Mouse (Mus musculus): ENCODE results near the gene Mymk. TPM values are rescaled to one million over a fixed set of nuclear protein-coding genes. Genes with fewer than 3 reads are reported as not detected.

Gene Mymk
- 0.16 and 1.5 TPM in 2 replicates for polyA plus RNA-seq (2016; fragmentation: Nextera tagmentation; extraction: Ambion mirVana)

DNA sequence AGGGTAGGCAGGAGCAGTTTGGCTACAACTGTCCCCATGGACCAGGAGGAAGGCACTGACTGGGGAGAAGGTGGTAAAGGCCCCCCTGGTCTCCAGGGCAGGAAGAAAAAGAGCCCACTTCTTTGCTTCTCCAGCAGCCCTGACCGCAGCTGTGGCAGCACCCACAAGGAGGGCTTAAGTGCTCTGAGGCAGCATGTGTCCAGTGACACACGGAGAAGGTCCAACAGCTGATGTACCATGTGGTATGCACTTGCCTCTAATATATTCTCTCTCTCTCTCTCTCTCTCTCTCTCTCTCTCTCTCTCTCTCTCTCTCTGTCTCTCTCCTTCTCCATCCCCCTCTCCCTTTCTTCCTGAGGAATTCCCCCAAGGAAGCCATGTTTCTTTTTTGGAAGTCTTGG is at the start of gene Mymk:
Gene Mymk (minus strand): TSS at position 202 of the 400 bp plus-strand sequence.
- H3K9me3 ChIP-seq (replicated peaks): no peaks in the 10 kb centered on the region
- peak within 1 kb of the TSS; percentile 84 for H3K27ac ChIP-seq

DNA sequence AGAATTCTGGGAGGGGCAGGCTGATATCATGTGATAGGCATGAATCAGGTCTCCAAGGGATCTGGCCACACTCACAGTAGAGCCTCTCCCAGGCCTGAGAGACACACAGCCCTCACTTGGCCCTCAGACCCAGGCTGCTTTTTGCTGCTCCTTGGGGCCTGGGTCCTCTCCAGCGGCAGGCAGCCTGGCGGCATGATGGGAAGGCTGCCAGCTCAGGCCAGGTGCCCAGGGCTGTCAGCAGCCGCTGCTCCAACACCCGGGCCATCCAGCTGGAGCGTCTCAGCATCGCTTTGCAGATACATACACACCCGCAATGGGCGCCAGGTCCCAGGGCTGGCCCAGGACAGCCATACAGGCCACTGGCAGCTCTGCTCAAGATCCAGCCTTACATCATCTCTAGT is 48.3 kb upstream of the Mymk start:
- DNase-seq (ENCODE audit: low spot score): no peak
- no peaks in the 10 kb centered on the region for H3K9me3 ChIP-seq (replicated peaks)
- H3K4me1 ChIP-seq: peaks cover 71% of the 10 kb centered on the region
- no peak overlapping the region for H3K4me3 ChIP-seq
- peak overlapping the region; percentile 88 for H3K27ac ChIP-seq
- WGBS: 91% methylated on average over 8 of the region's 8 CpGs
- H3K36me3 ChIP-seq: no peaks in the 10 kb centered on the region
- H3K27me3 ChIP-seq (ENCODE audit: low read depth, poor library complexity, severe bottlenecking): 0 out of 2 replicates have a peak, but pooled peaks cover 7% of the 10 kb centered on the region

More for the DNA sequence above, at the start of gene Mymk:
- Histone ChIP-seq H3K4me3 (no peak within 1 kb of the TSS), H3K4me1 (peaks cover 57% of the 10 kb centered on the region), H3K36me3 (no peaks in the 10 kb centered on the region), H3K27me3 (ENCODE audit: low read depth, poor library complexity, severe bottlenecking) (0 out of 2 replicates have a peak, but pooled peaks cover 3% of the 10 kb centered on the region)
- no peak for DNase-seq (ENCODE audit: low spot score)
- WGBS: 75% methylated on average over 2 of the region's 2 CpGs

DNA sequence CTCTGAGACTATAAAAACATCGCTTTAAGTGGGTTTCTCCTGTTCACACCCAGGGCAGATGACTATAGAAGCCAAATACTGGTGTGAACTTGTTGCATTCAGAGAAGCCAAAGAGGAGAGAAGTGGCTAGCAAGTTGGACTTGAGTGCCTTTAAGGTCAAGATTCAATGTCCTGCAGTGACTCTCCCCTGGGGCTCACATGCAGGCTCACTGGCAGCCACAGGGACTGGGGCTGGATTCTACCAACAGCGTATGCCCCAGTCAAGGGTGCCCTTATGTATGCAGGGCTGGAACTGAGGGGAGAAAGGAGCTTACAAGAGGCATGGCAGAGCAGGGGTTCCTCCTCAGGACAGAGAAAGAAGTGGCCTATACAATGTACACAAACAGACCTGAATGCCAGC is 47.8 kb upstream of the Mymk start:
- no peaks in the 10 kb centered on the region for H3K9me3 ChIP-seq (replicated peaks)
- 0 out of 2 replicates have a peak, but pooled peaks cover 7% of the 10 kb centered on the region for H3K27me3 ChIP-seq (ENCODE audit: low read depth, poor library complexity, severe bottlenecking)
- 88% methylated on average over 2 of the region's 2 CpGs for WGBS
- no peak overlapping the region for H3K4me3 ChIP-seq
- peak overlapping the region; percentile 88 for H3K27ac ChIP-seq
- DNase-seq (ENCODE audit: low spot score): no peak
- peaks cover 71% of the 10 kb centered on the region for H3K4me1 ChIP-seq
- H3K36me3 ChIP-seq: no peaks in the 10 kb centered on the region

DNA sequence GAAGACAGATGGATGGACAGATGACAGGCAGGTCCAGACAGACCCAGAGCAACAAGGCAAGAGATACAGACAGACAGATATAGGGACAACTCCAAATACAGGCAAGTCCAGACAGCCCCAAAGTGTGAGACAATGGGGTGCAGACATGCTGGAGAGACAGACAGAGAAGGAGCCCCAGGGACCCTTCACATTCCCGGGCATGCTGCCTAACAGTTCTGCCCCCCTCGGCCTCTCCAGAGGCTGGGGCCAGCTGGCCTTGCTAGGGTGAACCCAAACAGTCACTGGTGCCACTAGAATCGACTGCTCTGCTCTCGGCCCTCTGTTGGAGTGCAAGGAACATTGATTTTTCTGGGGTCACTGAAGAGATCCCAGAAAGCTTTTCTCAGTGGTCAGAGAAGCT is 46.5 kb upstream of the Mymk start:
- no peaks in the 10 kb centered on the region for H3K36me3 ChIP-seq
- DNase-seq (ENCODE audit: low spot score): no peak
- WGBS: 53% methylated on average over 4 of the region's 4 CpGs
- H3K4me1 ChIP-seq: peaks cover 62% of the 10 kb centered on the region
- H3K9me3 ChIP-seq (replicated peaks): no peaks in the 10 kb centered on the region
- H3K27ac ChIP-seq: peak overlapping the region; percentile 88
- no peak overlapping the region for H3K4me3 ChIP-seq
- 0 out of 2 replicates have a peak, but pooled peaks cover 7% of the 10 kb centered on the region for H3K27me3 ChIP-seq (ENCODE audit: low read depth, poor library complexity, severe bottlenecking)

DNA sequence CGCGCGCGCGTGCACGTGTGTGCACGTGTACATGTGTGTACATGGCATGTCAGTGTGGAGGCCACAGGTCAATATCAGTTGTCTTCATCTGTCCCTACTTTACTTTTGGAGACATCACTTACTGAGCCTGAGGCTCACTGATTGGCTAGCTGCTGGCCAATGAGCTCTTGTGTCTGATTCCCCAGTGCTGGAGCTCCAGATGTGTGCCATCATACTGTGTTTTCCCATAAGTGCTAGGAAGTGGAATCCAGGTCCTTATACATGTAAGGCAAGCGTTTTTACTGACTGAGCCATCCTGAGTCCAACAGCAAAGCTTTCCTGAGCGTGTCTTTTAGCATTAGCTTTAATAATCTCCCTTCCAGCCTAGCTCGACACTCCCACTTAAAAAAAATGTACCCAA is 42.2 kb upstream of the Mymk start:
- no peak for DNase-seq (ENCODE audit: low spot score)
- H3K27me3 ChIP-seq (ENCODE audit: low read depth, poor library complexity, severe bottlenecking): peaks cover 8% of the 10 kb centered on the region; the same call in 1 of the 2 replicates

DNA sequence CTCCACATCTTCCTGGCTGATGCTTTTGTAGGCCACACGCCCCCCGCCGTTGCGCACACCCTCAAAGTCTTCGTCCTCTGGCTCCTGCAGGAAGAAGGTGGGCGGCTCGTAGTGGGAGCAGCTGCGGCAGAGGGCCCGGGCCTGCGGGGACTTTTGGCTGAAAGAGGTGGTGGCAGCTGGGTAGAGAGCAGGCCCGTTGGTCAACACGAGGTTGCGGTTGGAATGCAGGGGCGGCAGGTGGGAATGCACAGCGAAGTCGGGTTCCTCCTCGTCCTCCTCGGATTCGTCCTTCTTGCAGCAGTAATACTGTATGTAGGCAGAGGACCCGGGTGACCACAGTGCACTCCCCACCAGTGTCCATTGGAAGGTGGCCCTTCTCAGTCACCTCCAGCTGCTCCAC is 40.6 kb upstream of the Mymk start:
- Histone ChIP-seq H3K27ac (peak overlapping the region; percentile 39; the same call in 1 of the 2 replicates), H3K4me3 (no peak overlapping the region), H3K9me3 (replicated peaks) (no peaks in the 10 kb centered on the region), H3K36me3 (peaks cover 3% of the 10 kb centered on the region; the same call in 1 of the 2 replicates), H3K4me1 (peaks cover 30% of the 10 kb centered on the region), H3K27me3 (ENCODE audit: low read depth, poor library complexity, severe bottlenecking) (peaks cover 11% of the 10 kb centered on the region; the same call in 1 of the 2 replicates)
- no peak for DNase-seq (ENCODE audit: low spot score)
- 83% methylated on average over 20 of the region's 20 CpGs for WGBS

More for the DNA sequence above, 42.2 kb upstream of the Mymk start:
- Histone ChIP-seq H3K4me1 (peaks cover 41% of the 10 kb centered on the region), H3K27ac (no peak overlapping the region), H3K36me3 (no peaks in the 10 kb centered on the region), H3K4me3 (no peak overlapping the region), H3K9me3 (replicated peaks) (no peaks in the 10 kb centered on the region)
- 91% methylated on average over 10 of the region's 10 CpGs for WGBS

DNA sequence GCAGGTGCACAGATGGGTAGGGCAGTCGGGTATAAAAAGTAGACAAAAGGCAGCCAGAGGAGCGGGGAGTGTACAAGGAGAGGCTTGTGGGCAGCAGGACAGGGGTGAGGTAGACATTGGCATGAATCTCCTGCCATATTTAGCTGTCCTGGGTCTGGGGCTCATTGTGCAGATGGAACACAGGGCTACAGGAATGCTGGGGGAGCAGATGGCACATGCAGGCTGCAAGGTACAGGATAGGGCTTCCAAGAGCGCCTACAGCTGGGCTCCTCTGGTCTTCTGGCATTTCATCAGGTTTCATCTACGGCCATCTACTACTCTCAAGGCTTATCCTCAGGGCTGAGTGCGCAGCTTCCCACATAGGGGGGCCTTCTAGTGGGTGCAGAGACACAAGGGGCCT is 37.1 kb upstream of the Mymk start:
- 93% methylated on average over 5 of the region's 5 CpGs for WGBS
- peaks cover 58% of the 10 kb centered on the region for H3K4me1 ChIP-seq
- H3K27me3 ChIP-seq (ENCODE audit: low read depth, poor library complexity, severe bottlenecking): peaks cover 19% of the 10 kb centered on the region; the same call in 1 of the 2 replicates
- H3K9me3 ChIP-seq (replicated peaks): no peaks in the 10 kb centered on the region
- no peak overlapping the region for H3K27ac ChIP-seq
- no peak for DNase-seq (ENCODE audit: low spot score)
- H3K4me3 ChIP-seq: no peak overlapping the region
- peaks cover 3% of the 10 kb centered on the region; the same call in 1 of the 2 replicates for H3K36me3 ChIP-seq

DNA sequence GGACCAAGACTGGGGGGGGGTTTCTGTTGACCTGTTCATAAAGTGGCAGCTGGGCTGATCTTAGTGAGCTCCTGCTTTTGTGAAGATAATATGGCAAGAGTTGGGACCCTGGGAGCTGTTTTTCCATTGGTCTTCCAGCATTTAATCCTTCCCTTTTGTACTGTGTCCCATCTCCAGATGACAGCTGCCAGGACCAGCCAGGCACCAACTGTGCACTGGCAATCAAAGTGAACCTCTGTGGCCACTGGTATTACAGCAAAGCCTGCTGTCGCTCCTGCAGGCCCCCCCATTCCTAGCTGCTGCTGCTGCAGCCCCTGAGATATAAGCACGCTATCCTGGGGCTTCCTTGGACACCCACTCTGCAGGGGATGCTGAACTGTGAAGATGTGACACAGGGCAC is 36.2 kb upstream of the Mymk start:
- no peaks in the 10 kb centered on the region for H3K9me3 ChIP-seq (replicated peaks)
- peaks cover 25% of the 10 kb centered on the region; the same call in 1 of the 2 replicates for H3K27me3 ChIP-seq (ENCODE audit: low read depth, poor library complexity, severe bottlenecking)
- no peak for DNase-seq (ENCODE audit: low spot score)
- no peak overlapping the region for H3K4me3 ChIP-seq
- H3K36me3 ChIP-seq: peaks cover 3% of the 10 kb centered on the region; the same call in 1 of the 2 replicates
- 82% methylated on average over 2 of the region's 2 CpGs for WGBS
- peaks cover 63% of the 10 kb centered on the region for H3K4me1 ChIP-seq
- no peak overlapping the region for H3K27ac ChIP-seq

DNA sequence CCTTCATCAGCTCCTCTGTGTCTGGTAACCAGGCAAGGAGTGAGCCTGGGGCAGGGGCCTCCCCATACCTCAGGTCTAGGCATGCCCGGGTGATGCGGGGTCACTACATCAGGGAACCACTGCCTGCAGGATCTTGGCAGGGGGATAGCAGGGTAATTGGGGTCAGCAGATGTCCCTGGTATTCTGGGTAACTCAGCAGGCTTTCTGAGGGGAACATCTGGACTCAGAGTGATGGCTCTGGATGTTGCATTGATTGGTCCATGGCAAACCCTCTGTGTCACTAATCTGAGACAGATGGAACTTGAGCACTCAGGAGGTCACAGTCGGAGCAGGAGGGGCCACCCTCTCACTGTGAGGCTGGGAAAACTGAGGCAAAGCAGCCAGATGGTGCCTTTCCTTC is 34.8 kb upstream of the Mymk start:
- Histone ChIP-seq H3K27ac (peak overlapping the region; percentile 38), H3K4me1 (peaks cover 55% of the 10 kb centered on the region), H3K27me3 (ENCODE audit: low read depth, poor library complexity, severe bottlenecking) (peaks cover 28% of the 10 kb centered on the region; the same call in 1 of the 2 replicates), H3K36me3 (peaks cover 3% of the 10 kb centered on the region; the same call in 1 of the 2 replicates), H3K4me3 (0 out of 2 replicates have a peak overlapping the region, but pooled peaks have one; percentile 3), H3K9me3 (replicated peaks) (no peaks in the 10 kb centered on the region)
- DNase-seq (ENCODE audit: low spot score): peak; percentile 41
- 24% methylated on average over 3 of the region's 3 CpGs for WGBS

DNA sequence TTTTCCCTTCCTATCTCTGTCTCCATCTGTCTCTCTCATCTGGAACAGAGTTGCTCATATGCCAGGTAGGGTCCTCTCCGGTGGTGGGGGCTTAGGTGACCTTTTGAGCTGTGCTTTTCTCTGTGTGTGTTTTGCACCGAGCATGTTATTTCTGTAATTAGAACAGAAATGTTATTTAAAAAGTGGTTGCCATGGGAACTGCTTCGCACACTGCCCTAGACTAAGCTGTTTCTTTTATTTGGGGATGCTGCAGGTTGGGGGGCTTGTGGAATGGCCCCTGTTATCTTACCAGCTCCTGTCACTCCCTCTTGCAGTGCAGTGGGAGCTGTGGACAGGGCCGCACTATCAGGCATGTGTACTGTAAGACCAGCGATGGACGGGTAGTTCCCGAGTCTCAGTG is 31.6 kb upstream of the Mymk start:
- H3K27ac ChIP-seq: no peak overlapping the region
- WGBS: 80% methylated on average over 7 of the region's 7 CpGs

DNA sequence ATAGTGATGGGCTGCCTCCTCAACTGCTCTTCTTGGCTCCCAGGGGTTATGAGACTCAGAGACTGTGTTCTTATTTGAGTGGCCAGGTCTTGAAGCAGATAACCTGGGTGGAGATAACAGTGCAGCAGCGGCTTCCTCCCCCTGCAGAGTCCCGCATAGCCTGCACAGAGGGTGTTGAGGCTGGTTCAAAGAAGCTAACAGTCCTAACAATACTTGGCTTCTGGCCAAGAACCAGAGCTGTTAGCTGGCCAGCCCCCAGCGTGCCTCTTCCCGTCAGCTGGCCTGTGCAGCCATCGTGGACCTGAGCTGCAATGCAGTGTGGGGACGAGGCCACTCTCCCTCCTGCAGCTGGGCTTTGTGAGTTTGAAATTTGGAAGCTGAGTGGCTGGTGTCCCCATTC is 25.8 kb upstream of the Mymk start:
- Histone ChIP-seq H3K4me3 (no peak overlapping the region), H3K27me3 (ENCODE audit: low read depth, poor library complexity, severe bottlenecking) (peaks cover 14% of the 10 kb centered on the region; the same call in 1 of the 2 replicates), H3K36me3 (peaks cover 9% of the 10 kb centered on the region; the same call in 1 of the 2 replicates), H3K4me1 (peaks cover 31% of the 10 kb centered on the region), H3K9me3 (replicated peaks) (no peaks in the 10 kb centered on the region), H3K27ac (peak overlapping the region; percentile 73)
- DNase-seq (ENCODE audit: low spot score): no peak
- WGBS: 47% methylated on average over 6 of the region's 6 CpGs

More for the DNA sequence above, 31.6 kb upstream of the Mymk start:
- Histone ChIP-seq H3K4me3 (no peak overlapping the region), H3K9me3 (replicated peaks) (no peaks in the 10 kb centered on the region), H3K27me3 (ENCODE audit: low read depth, poor library complexity, severe bottlenecking) (peaks cover 30% of the 10 kb centered on the region; the same call in 1 of the 2 replicates), H3K4me1 (peaks cover 45% of the 10 kb centered on the region), H3K36me3 (peaks cover 4% of the 10 kb centered on the region; the same call in 1 of the 2 replicates)
- no peak for DNase-seq (ENCODE audit: low spot score)

DNA sequence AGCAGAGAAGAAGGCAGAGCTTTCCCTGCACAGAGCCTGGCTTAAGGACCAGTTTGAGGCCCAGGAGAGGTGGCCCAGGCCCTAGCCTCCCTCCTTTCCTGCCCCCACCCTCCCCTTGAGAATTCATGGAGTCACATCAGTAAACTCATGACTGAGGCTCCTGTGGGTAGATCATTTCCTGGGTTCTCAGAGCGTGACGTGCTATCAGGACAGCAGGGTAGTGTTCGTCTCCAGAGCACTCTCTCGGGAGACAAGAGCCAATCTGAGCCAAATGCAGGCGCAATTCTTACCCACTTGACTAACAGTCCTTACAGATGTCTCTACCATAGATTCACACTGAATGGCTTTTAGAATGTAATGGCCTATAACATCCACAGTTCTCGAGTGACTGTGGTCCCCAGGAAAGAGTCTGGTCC is 25.3 kb upstream of the Mymk start:
- Histone ChIP-seq H3K9me3 (replicated peaks) (no peaks in the 10 kb centered on the region), H3K4me3 (no peak overlapping the region), H3K27me3 (ENCODE audit: low read depth, poor library complexity, severe bottlenecking) (peaks cover 10% of the 10 kb centered on the region; the same call in 1 of the 2 replicates), H3K4me1 (peaks cover 31% of the 10 kb centered on the region), H3K27ac (peak overlapping the region; percentile 73), H3K36me3 (peaks cover 9% of the 10 kb centered on the region; the same call in 1 of the 2 replicates)
- no peak for DNase-seq (ENCODE audit: low spot score)
- 65% methylated on average over 6 of the region's 6 CpGs for WGBS

DNA sequence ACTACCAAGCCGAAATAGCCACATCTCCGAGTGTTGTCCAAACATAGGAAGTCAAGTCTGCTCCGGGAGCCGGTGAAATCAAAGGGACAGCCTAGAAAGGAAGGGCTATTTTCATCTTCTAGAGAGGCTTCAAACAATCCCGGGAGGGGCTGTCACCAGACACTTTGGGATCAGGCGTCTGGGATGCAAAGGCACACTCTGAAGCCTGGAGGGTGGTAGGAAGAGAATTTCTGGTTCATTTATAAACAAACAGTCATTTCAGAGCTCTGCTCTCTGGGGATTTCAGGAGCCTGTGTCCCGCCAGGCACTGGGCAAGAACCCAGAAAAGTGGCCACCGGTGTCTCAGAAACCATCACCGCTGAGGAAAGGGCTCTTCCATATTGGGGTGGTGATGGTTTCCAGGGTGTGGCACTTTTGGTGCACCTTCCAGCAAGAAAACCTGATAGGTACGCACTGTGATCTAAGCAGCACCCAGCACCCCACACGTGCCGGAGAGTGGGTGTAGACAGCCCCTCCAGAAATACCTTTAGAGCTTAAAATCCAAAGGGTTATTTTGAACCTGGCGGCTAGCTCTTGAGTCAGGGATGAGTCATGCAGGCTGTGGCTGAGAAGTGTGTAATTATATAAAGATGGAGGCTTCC is 24.5 kb upstream of the Mymk start:
- Histone ChIP-seq H3K36me3 (peaks cover 9% of the 10 kb centered on the region; the same call in 1 of the 2 replicates), H3K4me3 (no peak overlapping the region), H3K27ac (0 out of 2 replicates have a peak overlapping the region, but pooled peaks have one; percentile 54), H3K27me3 (ENCODE audit: low read depth, poor library complexity, severe bottlenecking) (peaks cover 10% of the 10 kb centered on the region; the same call in 1 of the 2 replicates), H3K9me3 (replicated peaks) (no peaks in the 10 kb centered on the region), H3K4me1 (peaks cover 31% of the 10 kb centered on the region)
- WGBS: 53% methylated on average over 13 of the region's 13 CpGs
- DNase-seq (ENCODE audit: low spot score): no peak

Measured in limb, embryonic 10.5 days (tissue).